Mouse (Mus musculus) effector memory CD4-positive, alpha-beta T cell, adult 5 months (primary cell): ENCODE results near the gene Aadac. TPM values are rescaled to one million over a fixed set of nuclear protein-coding genes. Genes with fewer than 3 reads are reported as not detected.

Experiments
- polyA plus RNA-seq: library from polyadenylated mRNA; unstranded; fragments of 100-300 nt; shearing (Covaris generic); gene quantifications from one replicate; pipeline ENCODE4 v1.2.1, GENCODE M21; 2017

The Aadac gene
- polyA plus RNA-seq = not detected

DNA sequence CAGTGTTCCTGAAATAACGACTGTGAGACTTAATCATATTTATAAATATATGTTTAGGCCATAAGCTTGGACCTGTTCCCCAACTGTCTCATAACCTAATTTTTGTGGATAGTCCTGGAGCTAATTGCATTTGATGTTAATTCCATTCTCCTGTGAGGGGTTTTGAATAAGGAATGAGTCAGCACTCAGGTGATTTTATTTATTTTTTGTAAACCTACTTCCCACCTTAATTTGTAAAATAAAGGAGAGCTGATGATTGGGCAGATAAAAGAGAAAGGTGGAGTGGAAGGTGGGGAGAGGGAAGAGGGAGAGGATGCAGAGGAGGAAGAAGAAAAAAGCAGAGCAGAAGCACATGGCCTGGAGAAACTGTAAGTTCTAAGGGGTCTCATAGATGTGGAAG is at the start of gene Aadac:
Gene Aadac, plus strand, starts transcription at position 301 of the 400 bp plus-strand sequence.

DNA sequence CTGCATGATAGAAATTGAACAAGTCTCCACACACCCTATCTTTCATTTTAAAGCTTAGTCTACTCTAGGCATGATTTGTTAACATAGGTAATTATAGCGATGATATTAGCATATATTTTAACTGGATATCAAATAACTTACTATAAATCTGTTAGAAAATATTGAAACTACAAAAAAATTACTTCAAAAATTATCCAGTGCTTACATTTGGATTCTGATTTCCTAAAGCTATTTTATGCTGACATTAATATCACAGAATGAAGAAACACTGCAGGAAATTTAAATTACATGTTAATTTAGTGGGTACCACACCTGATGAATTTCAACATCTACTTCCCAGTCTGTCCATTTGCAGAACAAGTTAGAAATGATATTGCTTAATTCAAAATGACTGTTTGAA is 19.1 kb upstream of the Aadac start, which contains the start of gene Aadacl2:
Gene Aadacl2, plus strand, starts transcription at position 301 of the 400 bp plus-strand sequence.

DNA sequence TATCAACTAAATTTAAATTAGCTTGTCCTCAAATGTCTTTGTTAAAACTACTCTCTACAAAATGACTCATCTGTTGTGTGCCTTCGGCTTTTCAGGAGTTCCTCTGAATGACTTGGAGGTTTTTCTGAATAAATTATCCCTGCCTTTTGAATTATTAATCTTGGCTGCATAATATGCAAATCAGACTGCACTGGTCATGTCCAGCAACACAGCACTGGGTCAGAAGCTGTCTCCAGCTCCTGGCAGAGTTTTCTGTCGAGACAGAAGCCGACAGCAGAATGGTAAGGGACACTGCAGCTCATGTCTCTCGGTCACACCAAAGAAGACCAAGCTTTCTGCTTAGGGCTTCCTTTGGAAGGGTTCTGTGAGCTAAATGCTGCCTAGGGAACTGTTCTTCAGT is 56.1 kb downstream of the Aadac start, which contains the start of gene Sucnr1:
Gene Sucnr1, plus strand, starts transcription at position 222 of the 400 bp plus-strand sequence.

Other genes with a start within 250 kb of the Aadac start
- not detected for gene Gm8298, start 164.7 kb upstream of the Aadac start, polyA plus RNA-seq
- not detected for gene C130079G13Rik, start 100.5 kb upstream of the Aadac start, polyA plus RNA-seq
- gene Aadacl2, start 19.0 kb upstream of the Aadac start, polyA plus RNA-seq = 0.24 TPM
- not detected for gene Sucnr1, start 56.2 kb downstream of the Aadac start, polyA plus RNA-seq